Mouse (Mus musculus): ENCODE results near the gene Dcdc2a. TPM values are rescaled to one million over a fixed set of nuclear protein-coding genes. Genes with fewer than 3 reads are reported as not detected.

Gene Dcdc2a
- total RNA-seq, 2 experiments from 2014 or later: not detected

- intact Hi-C loops (cut with DNase I): no loop called here
- DNase-seq (ENCODE audit: low spot score): no peak
Measured at GRCm38 (mm10) chr13:25160804-25161203, 105.0 kb downstream of the Dcdc2a start.

DNA sequence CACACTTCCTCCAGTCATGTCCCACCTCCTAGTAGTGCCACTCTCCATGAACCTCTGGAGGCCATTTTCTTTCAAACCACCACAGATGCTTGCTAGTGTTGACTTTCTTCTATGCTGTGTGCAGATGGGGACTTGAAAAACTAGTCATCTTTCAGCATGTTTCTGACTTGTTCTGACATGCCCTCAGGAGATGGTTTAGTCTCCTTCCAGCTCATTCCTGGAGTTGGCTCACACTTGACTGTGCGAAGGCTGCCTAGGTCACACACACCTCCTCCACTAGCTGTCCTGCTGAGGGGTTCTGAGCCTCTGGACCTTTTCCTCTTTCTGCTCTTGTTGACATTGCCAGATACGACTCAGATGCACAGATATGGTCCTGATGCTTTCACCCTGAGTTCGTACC lies 106.8 kb downstream of the Dcdc2a start:
- intact Hi-C loops (cut with DNase I): no loop called here
- no peak for DNase-seq (ENCODE audit: low spot score)

GRCm38 (mm10) chr13:25168891-25169290 lies 113.1 kb downstream of the Dcdc2a start:
- intact Hi-C loops (cut with DNase I): no loop called here
- DNase-seq (ENCODE audit: low spot score): no peak

DNA sequence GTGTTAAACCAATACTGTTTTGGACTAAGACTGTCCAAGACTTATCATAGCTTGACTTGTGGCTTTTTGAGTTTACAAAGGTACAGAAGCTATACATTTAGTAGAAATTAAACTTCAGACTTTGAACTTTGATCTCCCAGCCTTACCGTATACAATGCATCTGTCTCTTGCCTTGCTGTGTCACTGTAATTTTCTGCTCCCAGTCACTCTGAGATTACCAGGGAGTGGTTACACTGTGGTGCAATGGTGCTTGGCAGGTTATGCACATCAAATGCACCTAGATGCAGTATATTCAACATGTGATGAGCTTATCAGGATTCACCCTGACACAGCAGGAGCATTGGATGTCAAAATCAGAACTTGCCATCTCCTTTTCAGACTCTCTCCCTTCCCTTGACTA lies 122.0 kb downstream of the Dcdc2a start:
- no peak for DNase-seq (ENCODE audit: low spot score)
- intact Hi-C loops (cut with DNase I): no loop called here

DNA sequence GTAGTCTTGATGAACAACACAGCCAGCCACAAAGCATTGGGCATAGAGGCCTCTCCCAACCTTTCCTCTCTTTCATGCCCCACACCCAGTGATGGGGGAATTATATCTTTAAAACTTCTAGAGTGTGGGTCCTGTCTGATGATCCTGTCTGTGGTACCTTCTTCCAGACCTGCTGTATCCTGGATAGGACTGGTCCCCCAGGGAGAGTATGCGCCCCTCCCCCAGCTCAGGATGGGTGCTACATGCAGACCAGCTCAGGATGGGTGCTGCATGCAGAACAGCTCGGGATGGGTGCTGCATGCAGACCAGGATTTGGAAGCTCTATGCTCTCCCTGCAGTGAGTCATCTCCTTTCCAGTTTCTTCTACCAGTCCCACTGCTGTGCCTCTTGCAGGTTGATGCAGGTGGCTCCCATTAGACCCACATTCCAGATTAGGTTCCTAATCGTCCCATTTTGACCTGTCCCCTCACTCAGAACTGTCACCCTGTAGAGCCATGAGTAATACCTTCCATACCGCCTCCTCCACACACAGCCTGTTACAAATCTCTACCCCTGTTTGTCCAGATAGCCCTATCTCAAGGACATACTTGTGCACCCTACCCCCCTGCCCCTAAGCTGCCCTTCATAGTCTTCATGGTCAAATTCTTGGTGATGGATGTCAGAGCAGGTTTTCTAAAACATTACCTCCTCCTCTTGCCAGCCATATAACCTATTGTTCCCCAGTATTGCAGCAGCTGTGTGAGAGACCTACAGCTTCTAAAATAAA lies 122.6 kb downstream of the Dcdc2a start:
- DNase-seq (ENCODE audit: low spot score): no peak
- intact Hi-C loops (cut with DNase I): no loop called here

DNA sequence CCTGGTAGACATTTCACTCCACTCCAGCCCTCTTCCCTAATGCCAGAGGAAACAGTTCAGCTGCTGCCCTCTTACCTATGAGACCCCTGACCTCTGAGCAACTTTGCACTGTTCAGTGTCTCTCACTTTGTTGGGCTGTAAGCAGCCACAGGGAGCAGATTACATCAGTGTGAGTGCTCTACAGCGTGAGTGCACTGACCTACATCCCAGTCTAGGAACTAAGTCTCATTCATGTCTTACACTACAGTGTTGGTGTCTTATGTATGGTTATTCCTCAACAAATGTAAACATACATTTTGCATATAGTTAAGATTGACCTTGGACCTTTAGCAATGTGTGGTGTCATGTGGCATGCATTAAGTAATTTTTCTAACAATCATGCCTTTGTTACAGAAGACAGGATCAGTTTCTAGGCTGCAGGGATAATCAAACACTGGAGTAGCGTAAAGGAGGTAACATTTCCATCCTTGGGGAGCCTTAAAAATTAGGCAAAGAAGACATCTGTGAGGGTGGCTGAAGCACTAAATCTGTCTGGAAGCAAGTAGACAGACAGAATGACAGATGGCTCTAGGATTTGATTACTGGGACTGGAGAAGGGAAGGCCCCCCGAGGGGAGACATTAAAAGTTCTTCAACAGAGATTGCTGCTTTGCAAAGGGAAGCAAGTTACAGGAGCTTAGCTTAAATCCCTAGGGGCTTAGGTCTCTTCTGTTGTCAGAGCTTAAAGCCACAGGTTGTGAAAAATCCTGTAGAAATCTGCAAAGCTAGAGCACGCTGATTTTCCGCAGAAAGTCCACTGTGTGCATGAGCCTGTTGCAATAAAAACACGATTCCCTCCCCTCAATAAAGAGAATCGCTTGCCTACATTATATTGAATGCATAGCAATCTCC lies 130.9 kb downstream of the Dcdc2a start:
- intact Hi-C loops (cut with DNase I): no loop called here
- no peak for DNase-seq (ENCODE audit: low spot score)

DNA sequence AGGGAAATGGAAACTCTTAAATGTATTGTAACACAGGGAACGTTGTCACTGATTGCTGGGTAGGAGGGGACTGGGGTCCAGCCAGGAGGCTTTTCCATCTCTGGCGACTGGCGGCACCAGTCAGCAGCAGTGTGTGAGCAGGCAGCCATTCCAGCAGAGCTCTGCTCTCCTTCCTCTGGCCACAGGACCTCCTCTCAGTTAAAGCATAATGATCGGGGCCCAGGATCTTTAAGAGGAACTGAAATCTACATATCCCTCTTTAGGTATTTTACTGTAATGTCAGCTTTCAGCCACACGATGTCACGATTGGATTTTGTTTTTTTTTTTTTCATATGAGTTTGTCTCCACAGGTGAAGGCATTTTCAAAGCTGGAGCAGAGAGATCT lies 131.5 kb downstream of the Dcdc2a start:
- DNase-seq (ENCODE audit: low spot score): no peak
- intact Hi-C loops (cut with DNase I): no loop called here

DNA sequence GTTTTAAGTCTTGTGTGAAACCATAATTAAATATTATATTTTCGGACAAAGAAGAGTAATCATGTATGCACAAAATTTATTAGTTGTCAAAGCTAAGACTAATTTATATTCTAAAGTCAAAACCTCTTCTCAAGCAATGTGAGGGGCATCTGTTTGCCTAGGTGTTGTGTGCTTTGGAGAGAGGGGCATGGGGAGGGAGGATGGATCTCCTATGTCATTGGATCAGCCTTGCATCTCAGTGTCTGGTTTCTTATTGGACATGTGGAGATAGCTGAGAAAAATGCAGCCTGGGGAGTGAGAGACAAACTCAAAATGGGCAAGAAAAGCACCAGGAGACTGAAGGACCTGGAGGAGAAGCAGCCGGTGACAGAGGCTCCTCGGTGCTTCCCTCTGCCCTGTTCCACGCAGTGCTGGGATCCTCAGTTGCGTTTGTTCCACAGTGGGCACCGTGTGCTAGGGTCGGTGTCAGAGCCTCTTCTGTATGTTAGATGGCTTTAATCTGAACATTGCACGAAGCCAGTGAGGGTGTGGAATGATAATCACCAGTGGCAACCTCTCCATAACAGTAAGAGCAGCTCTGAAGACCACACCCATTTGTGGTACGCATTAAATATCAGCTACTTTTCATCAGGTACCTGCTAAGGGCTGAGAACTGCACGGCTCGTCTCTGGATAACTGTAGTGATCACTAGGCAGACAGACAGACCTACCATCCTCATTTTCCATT lies 133.8 kb downstream of the Dcdc2a start:
- DNase-seq (ENCODE audit: low spot score): no peak
- intact Hi-C loops (cut with DNase I): no loop called here

DNA sequence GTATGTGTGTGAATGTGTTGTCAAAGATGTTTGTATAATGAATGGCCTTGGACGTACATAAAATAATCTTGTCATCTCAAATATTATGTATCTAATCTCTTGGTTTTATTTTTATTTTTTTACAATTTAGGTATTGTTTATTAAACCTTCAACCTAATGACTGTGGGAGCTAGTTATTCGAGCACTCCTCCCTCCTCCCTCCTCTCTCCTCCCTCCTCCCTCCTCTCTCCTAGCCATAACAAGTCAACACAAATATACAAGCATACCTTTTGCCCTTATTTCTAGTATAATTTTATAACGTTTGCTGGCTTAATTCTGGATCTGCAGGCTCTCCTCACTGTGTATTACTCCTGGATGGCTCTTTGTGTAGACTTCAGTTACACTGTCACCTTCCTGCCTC lies 134.4 kb downstream of the Dcdc2a start:
- no peak for DNase-seq (ENCODE audit: low spot score)
- intact Hi-C loops (cut with DNase I): no loop called here

GRCm38 (mm10) chr13:25195706-25196105 lies 139.9 kb downstream of the Dcdc2a start:
- no peak for DNase-seq (ENCODE audit: low spot score)
- intact Hi-C loops (cut with DNase I): no loop called here

DNA sequence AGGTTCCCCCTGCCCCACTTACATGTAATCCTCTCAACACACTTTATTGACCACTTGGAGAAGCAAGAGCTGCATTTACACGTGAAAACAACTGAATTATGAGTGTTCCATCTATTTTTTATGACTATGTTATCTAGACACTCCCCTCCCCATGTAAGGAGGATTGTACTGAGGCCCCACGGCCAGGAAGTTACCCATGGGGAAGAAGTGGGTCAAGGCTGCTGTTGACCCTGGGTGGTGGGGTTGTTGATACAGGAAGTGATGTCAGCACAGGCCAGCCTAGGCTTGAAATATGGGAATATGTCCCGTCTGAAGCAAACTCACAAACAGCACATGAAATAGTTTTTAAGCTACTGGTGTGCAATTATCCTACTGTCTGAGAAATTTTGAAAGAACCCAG lies 144.1 kb downstream of the Dcdc2a start:
- intact Hi-C loops (cut with DNase I): no loop called here
- no peak for DNase-seq (ENCODE audit: low spot score)

- no peak for DNase-seq (ENCODE audit: low spot score)
- intact Hi-C loops (cut with DNase I): no loop called here
Measured at GRCm38 (mm10) chr13:25206950-25207349, 151.1 kb downstream of the Dcdc2a start.

DNA sequence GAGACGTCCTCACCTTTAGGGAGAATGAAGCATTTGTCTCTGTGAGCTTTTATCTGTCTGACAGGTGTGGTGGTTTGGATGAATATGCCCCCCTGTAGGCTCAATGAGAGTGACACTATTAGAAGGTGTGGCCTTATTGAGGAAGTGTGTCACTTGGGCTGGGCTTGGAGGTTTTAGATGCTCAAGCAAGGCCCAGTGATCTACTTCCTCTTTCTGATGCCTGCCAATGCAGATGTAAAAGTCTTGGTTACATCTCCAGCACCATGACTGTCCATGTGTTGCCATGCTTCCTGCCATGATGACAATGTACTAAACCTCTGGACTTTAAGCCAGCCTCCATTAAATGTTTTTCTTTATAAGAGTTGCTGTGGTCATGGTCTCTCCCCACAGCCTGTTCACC lies 162.6 kb downstream of the Dcdc2a start:
- intact Hi-C loops (cut with DNase I): no loop called here
- no peak for DNase-seq (ENCODE audit: low spot score)

DNA sequence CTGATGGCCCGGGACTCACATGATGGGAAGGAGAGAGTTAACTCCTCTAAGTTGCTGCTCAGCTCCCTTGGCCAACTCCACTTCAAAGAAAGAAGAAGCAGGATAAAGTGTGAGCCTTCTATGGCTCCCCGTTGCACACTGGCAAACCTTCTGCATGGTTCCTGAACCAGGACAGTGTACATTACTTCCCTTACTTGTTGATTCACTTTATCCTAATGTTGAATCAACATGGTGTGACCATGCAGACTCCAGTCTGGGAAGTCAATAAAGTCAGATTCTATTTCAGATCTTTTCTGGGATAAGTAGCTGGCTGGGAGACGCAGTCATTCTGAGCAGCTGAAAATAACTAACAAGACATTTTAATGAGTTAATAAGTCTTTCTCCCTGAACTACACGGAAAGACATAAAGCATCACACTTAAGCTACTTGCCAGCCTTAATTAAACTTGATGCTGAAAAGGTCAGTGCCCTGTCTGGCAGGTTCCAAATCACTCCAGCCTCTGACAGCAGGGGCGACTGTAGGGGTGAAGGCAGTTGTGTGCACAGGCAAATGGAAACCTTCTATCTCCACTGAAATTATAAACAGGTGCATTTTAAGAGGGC lies 164.5 kb downstream of the Dcdc2a start:
- intact Hi-C loops (cut with DNase I): no loop called here
- no peak for DNase-seq (ENCODE audit: low spot score)

DNA sequence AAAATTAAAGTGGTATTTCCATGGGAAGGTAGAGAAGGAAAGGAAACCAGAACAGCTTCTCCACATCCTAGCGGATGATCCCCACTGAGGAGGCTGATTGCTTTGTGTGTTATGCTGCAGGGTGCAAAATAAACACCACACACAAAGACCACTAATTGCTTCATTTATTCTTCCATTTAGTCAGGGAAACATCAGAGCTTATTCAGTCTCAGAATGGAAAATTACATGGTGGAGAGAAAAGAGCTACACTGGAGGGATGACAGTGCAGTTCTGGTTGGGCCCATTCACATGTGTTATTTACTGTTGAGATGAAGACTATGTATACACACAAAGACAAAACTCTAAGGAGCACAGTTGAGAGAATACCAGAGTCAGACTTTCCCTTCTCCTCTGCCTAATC lies 196.1 kb downstream of the Dcdc2a start:
- intact Hi-C loops (cut with DNase I): no loop called here
- no peak for DNase-seq (ENCODE audit: low spot score)

DNA sequence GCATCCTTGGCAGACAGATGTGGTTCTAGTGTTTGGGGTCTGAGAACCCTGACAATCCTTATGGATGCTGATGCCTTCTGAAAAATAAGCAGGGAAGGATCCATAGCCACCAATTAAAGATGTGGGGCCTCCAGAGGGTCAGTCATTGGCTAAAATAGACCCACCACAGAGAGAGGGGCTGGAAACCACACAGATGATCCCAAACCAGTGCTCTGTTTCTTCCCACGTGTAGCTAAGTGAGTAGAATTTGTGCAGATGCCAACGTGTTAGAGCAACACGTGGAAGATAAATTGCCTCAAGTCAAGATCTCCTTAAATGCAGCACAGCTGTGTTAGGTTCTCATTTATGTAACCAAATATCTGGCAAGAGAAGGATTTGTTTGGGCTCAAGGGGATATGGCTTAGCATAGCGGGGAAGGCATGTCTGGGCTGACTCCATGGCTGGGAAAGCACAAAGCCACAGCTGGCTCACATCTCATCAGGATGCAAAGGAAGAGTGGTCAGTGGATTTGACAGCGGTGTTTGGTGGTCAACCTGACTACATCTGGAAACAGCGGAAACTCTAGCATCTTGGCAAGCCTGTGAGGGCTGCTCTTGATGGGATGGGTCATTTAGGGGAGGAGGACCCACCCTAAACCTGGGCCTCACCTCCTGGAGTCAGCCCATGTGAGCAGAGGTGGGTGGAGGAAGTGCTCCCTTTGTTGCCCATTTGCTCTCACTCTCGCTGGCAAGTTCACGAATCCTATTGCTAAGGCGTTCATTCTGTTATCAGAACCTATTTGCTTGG lies 198.9 kb downstream of the Dcdc2a start:
- intact Hi-C loops (cut with DNase I): no loop called here
- no peak for DNase-seq (ENCODE audit: low spot score)

- no peak for DNase-seq (ENCODE audit: low spot score)
- intact Hi-C loops (cut with DNase I): no loop called here
Measured at GRCm38 (mm10) chr13:25257608-25258007, 201.8 kb downstream of the Dcdc2a start.
